Mouse (Mus musculus) heart, adult 18-20 months (tissue): ENCODE data around the gene Gm498. TPM values are rescaled to one million over a fixed set of nuclear protein-coding genes. Genes with fewer than 3 reads are reported as not detected.

Experiments
- DNase-seq, 2 experiments: peaks; one replicate each; pipeline ENCODE4 v3.0.0; 2021 to 2022; ENCODE audit warnings: mixed read lengths in 1 of 2
- long read RNA-seq, 2 experiments: library from polyadenylated mRNA; stranded (forward); transcript quantifications; one replicate each; pipeline ENCODE4 v2.0.0; 2021
- total RNA-seq, 2 experiments: library from RNA; stranded (reverse); gene quantifications; 2 replicates each; pipeline ENCODE4 v1.2.3; 2021

The Gm498 gene
- total RNA-seq: not detected
- long read RNA-seq, experiment 1: 0 reads
- long read RNA-seq, experiment 2: 0 reads

DNA sequence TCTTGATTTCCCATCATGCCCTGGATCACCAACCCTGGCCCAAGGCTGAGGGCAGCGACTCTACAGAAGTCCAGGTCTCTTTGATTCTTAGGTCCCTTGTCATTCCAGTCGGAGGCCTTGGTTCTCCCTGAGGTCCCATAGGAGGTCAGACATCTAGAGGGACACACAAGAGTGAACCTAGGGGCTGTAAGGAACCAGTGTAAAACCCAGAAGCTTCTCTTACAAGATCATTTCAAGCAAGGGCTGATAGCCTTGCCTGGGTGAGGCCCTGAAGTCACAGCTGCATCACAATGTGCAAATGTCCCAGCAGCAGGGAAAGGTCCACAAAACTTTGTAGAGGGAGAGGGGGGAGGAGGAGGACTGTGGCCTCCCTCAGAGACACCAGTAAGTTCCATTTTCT lies at the start of gene Gm498:
TSS of gene Gm498 (plus strand) at position 301 of the 400 bp plus-strand sequence.
- DNase-seq: no peak

DNA sequence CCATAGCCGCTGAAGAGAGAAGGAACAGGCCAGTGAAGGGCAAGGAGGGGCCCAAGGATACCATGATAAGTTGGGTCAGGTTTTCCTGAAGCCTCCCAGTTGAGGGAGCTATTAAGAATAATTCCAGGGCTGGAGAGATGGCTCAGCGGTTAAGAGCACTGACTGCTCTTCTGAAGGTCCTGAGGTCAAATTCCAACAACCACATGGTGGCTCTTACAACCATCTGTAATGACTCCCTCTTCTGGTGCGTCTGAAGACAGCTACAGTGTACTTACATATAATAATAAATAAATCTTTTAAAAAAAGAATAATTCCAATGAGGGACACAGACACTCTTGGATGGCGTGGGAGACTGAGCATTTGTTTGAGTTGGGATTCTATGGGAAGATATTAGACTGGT lies 47.4 kb upstream of the Gm498 start:
- no peak for DNase-seq

DNA sequence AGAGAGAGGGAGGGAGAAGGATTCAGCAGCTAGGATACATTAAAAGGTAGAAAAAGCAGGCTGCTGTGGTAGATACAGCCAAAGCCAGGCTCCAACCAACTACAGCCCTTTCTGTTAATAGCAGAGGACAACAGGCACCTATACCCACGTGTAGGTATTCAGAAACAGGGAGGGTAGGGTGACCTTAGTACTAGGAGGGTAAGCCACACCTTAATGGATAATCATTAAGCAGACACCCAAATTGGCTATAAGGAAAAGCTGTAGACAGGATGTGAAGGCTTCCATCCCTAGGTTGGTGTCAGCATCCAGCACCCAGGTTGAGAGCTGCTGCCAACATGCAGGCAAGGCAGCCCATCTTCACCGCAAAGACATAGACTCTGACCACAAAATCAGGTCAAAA lies 45.4 kb upstream of the Gm498 start:
- DNase-seq: no peak

DNA sequence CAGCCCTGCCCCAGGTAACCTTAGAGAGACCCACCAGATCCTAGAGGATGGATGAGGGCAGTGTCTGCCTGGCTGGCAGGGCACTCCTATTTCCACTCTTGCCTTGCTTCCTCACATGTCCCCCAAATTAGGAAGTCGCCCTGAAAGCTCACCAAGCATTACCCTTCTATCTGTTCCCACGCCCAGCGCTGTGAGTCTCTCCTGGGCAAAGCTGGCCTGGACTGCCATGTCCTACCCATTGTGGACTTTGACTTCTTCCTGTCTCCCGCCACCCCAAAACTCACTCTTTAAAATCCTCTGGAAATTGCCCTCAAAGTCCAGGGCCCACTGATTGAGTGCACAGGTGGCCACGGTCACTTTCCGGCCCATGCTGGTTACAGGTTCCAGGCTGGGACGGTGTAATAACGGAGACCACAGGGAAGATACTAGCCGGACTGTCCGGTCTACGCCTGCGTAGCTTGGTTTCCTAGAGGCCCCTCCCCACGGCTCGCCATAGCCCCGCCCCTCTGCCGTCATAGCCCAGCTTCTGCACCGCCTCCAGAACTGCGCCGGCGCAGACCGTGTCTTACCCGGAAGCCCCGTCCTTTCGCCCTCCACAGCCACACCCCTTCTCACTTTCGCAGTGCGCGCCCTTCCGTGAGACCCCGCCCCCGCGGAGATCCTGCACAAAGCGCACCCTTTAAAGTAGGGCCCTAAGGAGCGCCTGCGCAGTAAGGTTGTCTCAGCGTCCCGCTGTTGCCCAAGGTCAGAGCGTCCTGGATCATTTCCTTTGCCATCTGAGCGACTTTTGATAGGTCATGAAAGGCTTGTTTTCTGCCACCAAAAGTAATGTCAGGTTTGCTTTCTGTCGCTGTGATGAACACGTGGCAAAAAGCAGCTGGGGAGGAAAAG lies 44.0 kb upstream of the Gm498 start, which contains the start of the genes Nadsyn1 and Dhcr7:
TSS of gene Nadsyn1 (minus strand) at position 475 of the 891 bp plus-strand sequence.
TSS of gene Dhcr7 (plus strand) at position 771 of the 891 bp plus-strand sequence.
- peak; percentile 99 to 100 for DNase-seq

DNA sequence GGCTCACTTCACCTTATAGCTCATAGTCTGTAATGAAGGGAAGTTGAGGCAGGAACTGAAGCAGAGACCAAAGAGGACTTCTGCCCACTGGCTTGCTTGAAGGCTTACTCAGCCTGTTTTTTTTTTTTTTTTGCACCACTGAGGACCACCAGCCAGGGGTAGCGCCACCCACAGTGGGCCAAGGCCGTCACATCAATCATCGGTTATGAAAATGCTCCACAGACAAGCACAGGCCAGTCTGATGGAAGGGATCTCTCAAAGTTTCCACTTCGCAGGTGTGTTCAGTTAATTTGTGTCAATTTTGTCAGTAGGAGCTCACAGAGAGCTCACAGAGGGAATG lies 43.4 kb upstream of the Gm498 start:
- no peak for DNase-seq

DNA sequence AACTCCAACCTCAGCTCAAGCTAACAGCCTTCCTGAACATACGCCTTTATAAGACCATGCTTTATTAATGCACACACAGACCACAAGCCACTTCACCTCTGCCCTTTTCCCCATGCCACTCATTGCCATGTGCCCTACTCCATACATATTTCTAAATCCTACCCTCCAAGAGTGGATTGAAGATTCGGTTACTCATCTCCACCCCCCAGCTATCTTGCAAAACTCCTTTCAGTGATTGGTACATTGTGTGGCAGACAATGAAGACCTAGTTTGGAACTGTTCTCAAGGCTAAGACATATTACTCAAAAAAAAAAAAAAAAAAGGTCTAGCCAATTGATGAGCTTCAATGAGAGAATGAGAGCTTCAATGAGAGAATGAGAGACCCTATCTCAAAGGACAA lies 39.7 kb upstream of the Gm498 start:
- no peak for DNase-seq

DNA sequence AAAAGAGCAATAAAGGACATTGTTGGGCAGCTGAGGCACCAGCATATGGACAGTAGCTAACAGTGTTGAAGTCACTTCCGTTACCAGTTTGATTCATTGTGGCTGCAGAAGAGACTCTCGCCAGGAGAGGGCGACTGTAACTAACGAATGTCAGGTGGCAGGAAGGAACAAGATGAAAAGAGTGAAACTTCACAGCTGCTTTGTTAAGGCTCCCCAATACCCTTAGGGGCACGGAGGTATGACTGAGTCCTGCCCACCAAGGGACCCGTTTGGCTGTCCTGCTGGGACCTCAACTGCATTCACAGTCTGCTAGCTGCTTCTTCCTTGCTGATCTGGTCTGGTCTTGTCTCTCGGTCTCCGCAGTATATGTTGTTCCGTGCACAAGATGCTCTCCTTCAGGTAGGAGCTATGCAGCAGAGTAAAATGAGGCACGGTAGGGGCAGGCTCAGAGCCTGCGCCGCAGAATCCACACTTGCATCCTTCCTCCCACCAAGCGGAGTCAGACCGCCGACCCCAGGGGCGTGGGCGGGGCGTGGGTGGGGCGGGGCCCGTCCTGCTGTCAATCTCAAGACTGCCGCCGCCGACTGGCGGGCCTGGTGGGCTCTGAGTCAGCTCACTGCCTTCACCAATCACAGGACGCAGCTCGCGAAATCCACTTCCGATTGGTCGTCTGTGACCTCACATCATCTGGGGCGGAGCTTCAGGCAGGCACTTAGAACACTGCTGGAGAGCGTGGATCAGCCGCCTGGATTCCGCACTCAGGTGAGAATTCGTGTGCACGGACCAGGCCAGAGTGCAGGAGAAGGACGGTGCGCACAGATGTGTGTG lies 36.9 kb upstream of the Gm498 start:
- DNase-seq: peak; percentile 97

DNA sequence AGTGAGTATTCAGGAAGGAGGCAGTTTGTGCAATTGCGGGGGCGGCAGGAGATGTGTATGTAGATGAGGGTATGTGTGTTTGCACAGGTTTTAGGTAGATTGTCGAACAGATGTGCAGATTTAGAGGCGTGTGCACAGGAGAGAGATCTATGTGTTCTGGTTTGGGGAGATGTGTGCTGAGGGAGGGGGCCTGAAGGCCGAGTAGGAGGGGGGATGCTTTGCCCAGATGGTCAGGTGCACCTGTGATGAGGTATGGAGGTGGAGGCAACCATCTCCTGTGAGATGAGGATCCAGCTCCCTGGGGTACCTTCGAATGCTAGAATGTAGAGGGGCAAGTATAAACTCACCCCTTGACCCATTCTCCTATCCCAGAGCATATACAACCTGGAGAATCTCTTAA lies 36.2 kb upstream of the Gm498 start:
- no peak for DNase-seq

DNA sequence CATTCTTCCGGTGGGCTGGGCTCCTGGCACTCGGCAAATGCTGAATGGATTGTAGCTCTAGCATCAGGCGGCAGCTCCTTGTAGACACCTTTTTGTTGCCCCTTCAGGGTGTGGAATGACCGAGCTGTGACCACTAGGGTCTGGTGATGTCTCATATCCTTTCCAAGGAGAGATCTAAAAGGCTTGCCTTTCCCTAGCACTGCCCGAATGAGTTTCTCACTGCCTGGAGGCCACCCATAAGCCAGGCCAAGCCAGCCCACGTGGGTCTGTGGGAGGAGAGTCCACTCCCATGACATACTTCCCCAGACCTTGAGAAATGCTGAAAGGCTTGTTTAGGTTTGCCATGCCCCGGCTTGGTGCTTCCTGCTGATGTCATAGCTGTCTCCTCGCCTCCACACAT lies 34.4 kb upstream of the Gm498 start:
- DNase-seq: peak in 1 of 2 experiments; percentile 14

DNA sequence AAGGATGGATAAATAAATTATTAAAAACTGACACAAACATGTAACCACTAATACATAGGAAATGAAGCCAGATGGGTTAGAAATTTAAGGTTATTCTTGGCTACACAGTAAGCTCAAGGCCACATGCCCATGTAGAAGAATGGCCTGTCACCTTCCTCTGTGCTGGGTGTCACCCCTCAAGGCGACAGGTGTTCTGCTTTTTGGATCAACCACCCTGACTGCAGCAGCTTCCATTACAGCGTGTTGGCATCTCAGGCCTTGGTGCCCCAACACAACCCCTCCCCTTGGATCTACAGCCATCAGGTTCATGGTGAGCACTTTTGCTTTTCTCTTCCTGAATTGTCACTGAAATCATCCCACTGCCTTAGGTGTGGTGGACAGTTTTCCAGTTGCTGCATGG lies 34.0 kb upstream of the Gm498 start:
- no peak for DNase-seq

DNA sequence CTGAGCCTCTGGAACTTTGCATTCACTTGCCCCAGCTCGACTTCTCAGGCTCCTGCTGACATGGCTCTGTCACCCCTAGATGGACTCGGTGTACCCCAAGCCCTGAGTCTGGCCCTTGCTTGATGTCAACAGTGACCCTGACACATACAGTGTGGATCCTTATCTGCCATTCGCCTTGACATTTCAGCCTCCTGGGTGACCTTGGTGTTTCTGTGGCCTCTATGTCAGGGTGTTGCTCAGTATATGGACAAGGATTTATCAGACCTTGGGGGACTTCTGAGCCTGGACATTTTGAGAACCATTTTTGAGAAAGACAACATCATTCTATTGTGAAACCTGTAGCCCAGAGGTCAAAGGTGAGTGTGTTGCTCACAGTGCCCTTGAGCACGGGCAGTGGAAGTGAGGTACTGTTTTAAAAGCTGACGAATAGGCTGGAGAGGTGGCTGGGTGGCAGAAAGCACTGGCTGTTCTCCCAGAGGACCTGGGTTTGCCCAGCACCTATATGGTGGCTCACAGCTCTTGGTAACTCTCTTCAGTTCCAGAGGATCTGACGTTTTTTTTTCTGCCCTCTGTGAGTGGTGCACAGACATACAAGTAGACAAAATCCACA lies 33.0 kb upstream of the Gm498 start:
- DNase-seq: no peak

DNA sequence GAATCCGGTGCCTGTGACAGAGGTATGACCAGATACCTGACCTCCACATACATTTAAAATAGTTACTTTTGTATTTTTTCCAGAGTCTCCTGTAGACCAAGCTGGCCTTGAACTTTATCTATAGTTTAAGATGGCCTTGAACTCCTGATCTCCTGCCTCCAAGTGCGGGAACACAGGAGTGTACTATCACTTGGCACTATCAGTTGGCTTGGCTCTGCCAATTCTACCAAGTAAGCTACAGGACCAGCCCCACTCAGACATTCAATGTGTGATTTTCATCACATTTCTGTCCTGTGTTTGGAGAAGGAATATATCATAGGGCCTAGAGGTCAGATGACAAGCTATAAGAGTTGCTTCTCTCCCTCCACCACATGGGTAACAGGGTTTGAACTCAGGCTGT lies 32.3 kb upstream of the Gm498 start:
- DNase-seq: no peak

DNA sequence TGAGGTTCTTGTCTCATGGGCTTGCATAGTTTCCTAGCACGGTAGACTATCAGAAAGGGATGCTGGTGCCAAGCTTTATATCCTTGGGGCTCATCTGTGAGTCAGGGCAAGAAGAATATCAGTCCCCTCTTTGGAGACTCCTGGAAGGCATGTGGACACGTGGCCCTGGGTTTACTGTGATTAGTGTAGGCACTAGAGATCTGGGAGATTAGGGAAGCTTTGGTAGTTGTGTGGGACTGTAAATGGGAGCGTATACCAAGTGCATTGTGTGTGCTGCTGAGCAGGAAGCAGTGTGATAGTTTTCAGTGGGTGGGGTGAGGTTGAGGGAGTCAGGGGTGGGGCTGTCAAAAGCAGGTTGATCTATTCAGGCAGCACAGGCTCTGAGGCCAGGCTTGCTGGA lies 31.7 kb upstream of the Gm498 start:
- DNase-seq: no peak

DNA sequence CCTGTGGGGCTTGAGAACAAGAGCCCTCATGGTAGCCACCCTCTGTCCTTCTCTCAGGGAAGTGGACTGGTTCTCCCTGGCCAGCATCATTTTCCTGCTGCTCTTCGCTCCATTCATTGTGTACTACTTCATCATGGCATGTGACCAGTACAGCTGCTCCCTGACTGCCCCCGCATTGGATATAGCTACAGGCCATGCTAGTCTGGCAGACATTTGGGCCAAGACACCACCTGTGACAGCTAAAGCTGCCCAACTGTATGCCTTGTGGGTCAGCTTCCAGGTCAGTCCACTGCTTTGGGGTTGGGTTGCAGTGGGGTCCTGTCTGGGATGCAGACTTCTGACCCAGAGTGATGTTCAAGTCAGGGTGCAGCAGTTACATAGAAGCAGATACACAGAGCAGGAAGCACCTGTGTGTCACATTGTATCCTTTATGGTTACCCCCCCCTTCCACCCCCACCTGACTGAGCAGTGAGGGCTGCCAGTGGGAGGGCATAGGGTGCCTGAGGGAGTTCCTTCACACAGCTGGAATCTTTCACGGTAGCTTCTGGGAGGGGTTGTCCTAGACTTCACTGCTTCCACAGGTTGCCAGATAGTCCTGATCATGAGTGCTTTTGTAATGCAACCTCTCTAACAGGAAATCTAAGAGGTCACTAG lies 28.8 kb upstream of the Gm498 start:
- DNase-seq: no peak

DNA sequence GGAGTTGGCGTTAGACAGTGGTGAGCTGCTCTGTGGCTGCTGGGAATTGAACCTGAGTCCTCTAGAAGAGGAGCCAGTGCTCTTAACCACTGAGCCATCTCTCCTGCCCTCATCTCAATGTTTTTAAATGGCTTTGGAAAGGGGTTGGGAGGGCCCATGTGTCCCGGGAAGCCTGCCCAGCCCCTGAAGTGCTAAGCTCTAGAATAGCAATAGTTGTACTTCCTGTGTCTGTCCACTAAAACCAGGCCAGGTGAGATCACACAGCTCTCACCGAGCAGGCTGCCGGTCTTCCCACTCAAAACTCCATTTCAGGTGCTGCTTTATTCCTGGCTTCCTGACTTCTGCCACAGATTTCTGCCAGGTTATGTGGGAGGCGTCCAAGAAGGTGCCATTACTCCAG lies 26.5 kb upstream of the Gm498 start:
- DNase-seq: no peak

DNA sequence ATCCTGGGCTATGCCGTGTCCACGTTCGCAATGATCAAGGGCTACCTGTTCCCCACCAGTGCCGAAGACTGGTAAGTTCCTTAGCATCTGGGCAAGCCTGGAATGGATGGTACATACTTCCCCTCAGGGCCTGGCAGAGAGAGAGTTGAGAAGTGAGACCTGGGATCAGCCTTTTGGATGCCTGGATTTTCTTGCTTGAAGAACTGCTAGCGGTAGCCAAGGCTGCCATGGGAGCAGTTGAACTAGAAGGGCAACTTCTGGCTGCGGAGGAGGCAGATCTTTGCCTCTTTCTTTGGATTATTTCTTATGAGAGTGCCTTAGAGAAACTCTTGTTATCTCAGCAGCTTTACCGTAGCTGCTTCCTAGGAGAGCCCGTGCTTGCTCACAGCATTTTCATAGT lies 25.3 kb upstream of the Gm498 start:
- no peak for DNase-seq

DNA sequence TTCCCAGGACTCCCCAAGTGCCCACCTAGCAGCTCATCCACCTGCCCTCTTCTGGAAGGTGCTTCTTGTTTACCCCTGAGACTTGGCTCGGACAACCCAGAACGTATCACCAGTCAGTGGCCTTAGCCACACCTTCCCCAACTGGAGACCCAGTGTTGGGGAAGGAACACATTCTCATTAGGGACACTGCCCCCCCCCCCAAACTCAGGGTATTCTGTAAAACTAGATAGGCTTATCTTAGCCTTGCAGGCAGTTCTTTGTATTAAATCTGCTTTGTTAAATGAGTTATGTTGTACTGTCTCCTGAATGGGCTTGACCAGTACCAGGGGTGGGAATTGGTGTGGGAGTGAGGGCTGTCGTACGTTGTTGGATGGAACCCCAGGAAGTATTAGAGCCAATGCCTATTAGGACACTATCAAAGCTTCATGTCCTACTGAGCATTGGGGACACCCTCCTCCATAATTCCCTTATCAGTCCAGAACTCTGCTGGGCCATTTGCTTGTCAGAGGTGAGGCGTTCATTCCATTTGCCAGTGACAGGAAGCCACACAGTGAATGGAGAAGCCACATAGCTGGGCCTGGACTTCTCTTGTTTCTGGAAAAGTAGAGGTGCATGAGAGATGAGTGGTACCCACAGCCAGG lies 18.4 kb upstream of the Gm498 start:
- no peak for DNase-seq

DNA sequence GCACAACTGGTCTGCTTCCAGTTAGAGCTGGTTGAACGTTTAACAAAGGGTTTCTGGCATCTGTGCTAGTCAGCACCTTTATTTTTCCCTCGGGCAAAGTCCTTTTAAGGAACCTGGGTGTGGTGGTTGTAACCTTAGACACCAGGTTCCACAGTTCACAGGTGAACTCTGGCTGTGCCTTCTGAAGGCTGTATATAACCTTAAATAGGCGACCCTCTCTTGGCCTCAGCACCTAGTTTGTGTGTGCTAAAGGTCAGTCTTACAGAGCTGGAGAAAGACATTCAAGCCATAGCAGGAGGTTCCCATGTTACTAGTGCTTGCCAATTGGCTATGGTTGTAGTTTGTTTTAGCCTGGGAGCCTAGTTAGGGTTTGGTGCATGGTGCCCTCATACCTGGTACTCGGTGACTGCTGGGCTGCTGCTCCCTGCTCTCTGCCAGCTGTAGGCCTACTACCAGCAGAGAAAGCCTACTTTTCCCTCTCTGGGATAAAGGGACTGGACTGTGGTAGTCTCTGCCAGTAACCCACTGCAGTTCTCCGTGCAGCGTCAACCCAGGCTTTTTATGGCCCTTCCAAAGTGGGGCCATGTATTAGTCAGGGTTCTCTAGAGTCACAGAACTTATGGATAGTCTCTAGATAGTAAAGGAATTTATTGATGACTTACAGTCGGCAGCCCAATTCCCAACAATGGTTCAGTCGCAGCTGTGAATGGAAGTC lies 17.7 kb upstream of the Gm498 start:
- no peak for DNase-seq

DNA sequence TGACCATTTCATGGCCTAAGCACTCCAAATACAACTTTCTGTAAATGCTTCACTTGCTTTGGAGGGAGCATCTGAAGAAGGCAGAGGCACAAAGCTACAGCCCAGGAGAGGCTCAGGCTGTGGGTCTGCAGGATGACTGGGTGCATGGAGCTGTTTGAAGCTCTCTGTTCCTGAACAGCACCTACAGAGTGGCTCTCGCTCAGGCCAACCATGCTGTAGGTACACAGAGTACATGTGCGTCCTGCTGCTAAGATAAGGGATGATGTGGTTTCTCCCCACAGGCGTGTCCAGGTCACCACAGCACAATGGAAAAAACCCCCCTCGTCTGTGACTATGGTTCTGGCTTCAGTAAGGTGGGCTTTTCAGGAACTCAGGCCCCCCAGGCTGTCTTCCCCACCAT lies 2.2 kb downstream of the Gm498 start:
- no peak for DNase-seq

DNA sequence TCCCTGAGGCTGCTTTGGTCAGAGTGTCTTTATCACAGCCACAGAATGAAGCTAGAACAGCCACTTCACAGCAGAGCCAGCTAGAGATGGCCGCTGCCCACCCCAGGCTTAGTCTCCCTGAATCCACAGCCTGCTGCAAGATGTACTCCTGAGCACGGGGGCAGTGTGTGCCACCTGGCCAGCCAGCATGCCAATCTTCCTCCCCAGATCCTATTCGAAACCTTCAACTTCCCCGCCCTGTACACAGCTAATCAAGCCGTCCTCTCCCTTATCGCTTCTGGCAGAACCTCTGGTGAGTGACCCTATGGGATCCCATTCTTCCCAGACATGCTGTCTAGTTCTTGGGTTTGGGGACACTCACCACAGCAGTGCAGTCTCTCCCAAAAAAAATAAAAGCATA lies 17.1 kb downstream of the Gm498 start:
- no peak for DNase-seq

DNA sequence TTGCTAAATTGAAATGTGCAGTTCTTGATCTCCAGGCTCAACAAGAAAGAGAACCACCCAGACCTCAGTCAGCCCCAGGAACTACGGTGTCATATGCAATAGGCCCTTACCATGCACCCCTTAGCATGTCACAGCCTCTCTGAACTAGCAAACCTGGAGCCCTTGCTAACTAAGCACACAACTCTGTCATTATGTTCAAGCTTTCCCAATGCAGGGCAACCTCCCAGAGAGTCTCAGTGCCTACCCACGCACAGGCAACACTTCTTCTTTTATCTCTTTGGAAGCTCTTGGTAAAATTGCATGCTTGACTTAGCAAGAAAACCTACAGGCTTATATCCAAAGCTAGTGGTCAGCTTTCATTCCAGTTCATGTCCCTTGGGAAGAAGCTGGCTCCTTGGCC lies 24.5 kb downstream of the Gm498 start:
- DNase-seq: no peak
